Mouse (Mus musculus): ENCODE data around the gene Trex2.

DNA sequence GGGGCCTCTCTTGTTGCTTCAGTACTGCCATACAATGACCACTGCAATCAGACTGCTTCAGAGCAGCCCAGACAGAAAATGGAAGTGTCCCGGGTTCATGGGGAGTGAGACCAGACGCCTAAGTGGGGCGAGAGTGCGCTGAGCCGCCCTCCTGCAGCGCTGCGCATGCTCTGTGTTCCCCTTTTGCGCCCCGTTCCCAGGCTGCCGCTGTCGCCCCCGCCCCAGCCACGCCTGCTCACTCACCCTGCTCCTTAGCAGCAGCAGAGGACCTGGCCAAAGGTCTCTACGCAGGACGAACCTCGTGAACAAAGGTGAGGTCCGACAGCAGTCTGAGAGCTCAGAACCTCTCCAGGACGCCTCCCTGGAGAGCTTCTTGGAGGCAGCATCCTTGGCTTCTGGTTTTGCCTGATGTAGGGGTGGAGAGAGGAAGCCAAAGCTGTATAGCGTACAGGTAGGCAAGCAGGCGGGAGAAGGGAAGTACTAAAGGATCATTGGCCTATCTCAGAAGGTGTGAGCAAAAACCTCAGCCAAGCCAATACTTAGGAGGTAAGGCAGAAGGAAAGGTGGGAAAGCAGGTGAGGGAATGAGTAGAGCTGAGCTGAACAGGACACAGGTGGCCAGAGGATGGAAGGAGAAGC, 24.1 kb downstream of the Trex2 start, which contains the start of gene Zfp92:
- TF ChIP-seq CTCF (IDR thresholded peaks at IDR 0.05; ENCODE audit: borderline replicate concordance, insufficient read depth, low read length) (no peak), POLR2A (IDR thresholded peaks at IDR 0.05; ENCODE audit: low read depth, low read length) (no peak)

All from embryonic fibroblast, embryonic 13.5 days (primary cell).